Mouse (Mus musculus): Measurements from ENCODE around the gene Cd200r3. TPM values are rescaled to one million over a fixed set of nuclear protein-coding genes. Genes with fewer than 3 reads are reported as not detected.

Cd200r3 gene
- total RNA-seq (2021) = not detected
- long read RNA-seq, experiment 1 = 0 reads
- long read RNA-seq, experiment 2 = 0 reads

GRCm38 (mm10) chr16:44943468-44943867 is at the start of gene Cd200r3:
Gene Cd200r3, plus strand, starts transcription at chr16:44943678.
- DNase-seq (ENCODE audit: low spot score) = no peak

- no peak for DNase-seq (ENCODE audit: low spot score)
These were observed 11.5 kb upstream of the Cd200r3 start for GRCm38 (mm10) chr16:44932016-44932415.

GRCm38 (mm10) chr16:44951360-44952114 is 8.1 kb downstream of the Cd200r3 start:
- DNase-seq (ENCODE audit: low spot score) = no peak

DNA sequence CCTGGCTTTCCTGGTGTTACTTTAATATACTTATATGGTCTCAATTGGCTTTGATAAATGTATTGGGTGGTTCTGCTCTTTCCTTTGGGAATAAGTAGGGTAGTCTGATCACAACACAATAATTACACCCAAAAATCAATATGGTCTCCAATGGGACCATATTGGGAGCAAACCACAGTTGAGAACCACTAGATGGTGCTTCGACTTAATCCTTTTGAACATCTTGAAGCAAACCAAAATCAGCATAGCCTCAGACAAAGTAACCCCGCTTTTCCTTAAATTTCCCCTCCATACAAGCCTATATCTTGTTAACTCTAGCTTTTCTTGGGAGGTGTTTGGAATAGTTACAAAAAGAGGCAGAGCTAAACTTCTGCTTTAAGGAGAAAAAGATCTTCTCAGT is 18.8 kb downstream of the Cd200r3 start:
- no peak for DNase-seq (ENCODE audit: low spot score)

DNA sequence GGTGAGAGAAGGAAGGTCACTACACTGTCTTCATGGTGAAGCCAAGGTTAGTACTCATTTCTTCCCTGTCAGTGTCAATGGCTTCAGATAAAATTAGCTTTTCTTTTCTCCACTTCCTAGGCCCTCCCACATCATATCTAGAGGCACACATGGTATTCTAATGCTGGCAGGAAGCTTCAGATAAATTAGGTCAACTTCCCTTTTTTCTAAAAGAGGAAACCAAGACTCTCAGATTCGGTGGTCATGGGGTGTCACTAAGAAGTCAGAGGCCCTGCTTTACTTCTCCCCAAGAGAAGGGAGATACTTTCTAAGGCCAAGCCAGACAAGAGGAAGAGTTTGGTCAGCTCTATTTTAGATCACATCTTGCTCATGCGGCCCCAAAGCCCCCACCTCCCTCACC is 19.3 kb downstream of the Cd200r3 start:
- DNase-seq (ENCODE audit: low spot score) = no peak

GRCm38 (mm10) chr16:44964526-44965374 is 21.3 kb downstream of the Cd200r3 start:
- DNase-seq (ENCODE audit: low spot score) = no peak

DNA sequence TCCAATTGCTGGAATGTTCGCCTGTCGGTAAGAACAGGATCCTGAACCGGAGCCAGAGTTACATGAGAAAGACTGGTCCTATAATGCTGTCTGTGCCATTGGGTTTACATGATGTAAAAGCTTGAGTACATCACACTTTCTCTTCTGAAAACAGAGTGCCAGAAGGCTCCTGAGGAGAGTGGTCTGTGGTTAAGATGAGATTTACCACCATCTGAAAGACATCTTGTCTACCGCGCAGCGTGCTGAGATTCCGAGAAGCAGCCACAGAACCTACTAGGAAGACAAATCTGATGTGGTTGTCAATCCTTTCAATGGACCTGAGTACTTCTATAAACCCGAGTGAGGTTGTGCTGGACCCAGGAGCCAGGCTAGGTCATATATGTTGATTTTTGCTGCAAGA is 21.9 kb downstream of the Cd200r3 start:
- no peak for DNase-seq (ENCODE audit: low spot score)

GRCm38 (mm10) chr16:44965890-44966289 is 22.4 kb downstream of the Cd200r3 start:
- DNase-seq (ENCODE audit: low spot score) = no peak

- DNase-seq (ENCODE audit: low spot score) = no peak
These were observed 23.4 kb downstream of the Cd200r3 start for GRCm38 (mm10) chr16:44966891-44967290.

GRCm38 (mm10) chr16:44968113-44968512 is 24.6 kb downstream of the Cd200r3 start:
- no peak for DNase-seq (ENCODE audit: low spot score)

- no peak for DNase-seq (ENCODE audit: low spot score)
These were observed 27.4 kb downstream of the Cd200r3 start for GRCm38 (mm10) chr16:44970925-44971324.

GRCm38 (mm10) chr16:44974042-44974441 is 30.6 kb downstream of the Cd200r3 start:
- no peak for DNase-seq (ENCODE audit: low spot score)

DNA sequence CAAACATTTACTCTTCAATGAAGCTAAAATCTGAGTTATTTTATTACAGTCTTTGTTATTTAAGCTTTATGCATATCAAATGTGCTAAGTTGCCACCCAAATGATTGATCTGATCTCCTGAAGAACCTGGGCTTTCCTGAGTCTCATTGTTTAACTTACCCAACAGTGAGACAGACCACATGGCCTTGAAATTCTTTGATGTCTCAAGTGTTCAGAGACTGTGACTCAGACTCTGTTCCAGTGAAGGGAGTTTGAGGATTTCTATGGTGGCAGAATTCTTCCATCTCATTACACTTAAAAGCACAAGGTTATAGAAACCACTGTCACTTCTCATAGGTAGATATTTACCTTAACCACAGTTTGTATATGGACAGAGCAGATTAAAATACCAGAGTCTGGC is 32.6 kb downstream of the Cd200r3 start:
- DNase-seq (ENCODE audit: low spot score) = no peak

GRCm38 (mm10) chr16:44976892-44977633 is 33.6 kb downstream of the Cd200r3 start:
- DNase-seq (ENCODE audit: low spot score) = no peak

DNA sequence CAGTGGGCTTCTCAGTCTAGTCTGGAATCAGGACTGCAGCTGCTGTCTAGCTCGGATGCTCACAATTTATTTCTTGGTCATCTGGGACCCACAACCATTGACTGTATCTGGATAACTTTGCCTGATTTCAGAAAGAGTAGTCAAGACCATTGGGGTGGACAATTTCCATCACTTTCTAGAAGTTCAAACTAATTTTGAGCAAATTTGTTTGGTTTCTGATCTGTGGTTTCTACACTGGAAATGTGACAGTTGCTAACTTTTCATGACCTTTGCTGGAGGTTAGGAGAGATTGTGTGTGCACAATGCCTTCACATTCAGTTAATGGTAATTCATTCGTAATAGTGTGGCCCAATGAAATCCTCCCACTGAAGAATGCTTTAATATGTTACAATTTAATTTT is 34.7 kb downstream of the Cd200r3 start:
- DNase-seq (ENCODE audit: low spot score) = no peak

- no peak for DNase-seq (ENCODE audit: low spot score)
These were observed 35.9 kb downstream of the Cd200r3 start for GRCm38 (mm10) chr16:44979355-44979896.

GRCm38 (mm10) chr16:44982972-44983371 is 39.5 kb downstream of the Cd200r3 start:
- no peak for DNase-seq (ENCODE audit: low spot score)

DNA sequence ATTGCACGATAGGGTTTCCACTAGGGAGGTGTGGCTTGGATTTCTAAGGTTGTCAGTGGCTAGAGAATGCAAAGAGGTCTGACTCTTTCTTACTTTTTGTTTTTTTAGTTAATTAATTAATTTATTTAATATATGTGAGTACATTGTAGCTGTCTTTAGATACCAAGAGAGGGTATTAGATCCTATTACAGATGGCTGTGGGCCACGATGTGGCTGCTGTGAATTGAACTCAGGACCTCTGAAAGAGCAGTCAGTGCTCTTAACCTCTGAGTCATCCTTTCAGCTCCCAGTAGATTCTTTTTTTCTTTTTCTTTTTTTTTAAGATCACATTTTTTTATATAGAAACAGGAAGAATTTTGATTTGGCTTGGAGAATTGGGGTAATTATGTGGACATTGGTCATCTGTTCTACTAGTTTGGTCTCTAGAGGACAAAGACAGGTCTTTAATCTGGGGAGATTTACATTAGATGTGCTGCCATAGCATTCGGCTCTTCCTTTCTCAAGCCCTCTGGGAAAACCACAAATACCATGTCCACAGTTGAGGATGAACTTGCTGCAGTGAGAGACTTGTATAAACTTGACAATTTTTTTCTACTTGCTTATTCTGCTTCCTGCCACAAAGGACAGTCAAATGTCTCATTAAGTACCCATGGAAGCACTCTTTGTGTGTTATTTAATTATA is 40.0 kb downstream of the Cd200r3 start:
- DNase-seq (ENCODE audit: low spot score) = no peak

DNA sequence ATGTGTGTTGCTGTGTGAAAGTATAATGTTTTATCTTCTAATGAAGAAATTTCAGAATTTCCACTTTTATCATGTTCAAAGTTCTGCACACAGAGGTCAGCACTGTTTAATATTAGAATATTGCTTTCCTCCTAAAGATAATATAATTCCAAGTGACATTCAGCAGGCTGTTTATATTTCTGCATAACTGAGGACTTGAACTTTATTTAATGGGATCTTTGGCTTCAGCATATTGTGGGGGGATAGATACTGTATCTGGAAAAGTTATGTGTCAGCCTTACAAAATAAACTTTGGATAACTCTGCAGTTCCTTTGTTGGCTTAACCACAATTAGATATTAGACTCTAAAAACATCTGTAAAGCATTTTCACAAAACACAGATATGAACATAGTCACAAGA is 40.6 kb downstream of the Cd200r3 start:
- DNase-seq (ENCODE audit: low spot score) = no peak

DNA sequence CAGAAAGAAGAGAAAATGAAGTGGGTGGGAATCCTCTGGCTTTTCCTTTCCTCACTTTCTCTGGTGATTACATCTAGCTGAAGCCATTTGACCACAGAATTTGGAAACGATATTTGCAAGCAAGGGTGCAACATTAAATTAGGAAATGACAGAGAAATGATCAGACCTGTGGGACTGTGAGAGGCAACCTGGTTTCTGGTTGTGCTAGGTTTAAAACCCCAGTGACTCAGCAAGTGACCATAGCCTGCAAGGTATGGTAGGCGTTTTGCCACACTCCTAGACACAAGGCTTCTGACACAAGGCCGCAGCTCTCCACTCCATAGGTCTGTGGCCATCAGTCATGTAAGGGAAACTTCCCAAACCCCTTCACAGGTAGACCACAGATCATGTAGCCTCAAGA is 41.4 kb downstream of the Cd200r3 start:
- DNase-seq (ENCODE audit: low spot score) = no peak

GRCm38 (mm10) chr16:44986029-44986428 is 42.6 kb downstream of the Cd200r3 start:
- no peak for DNase-seq (ENCODE audit: low spot score)

Measured in gastrocnemius, adult 18-20 months (tissue).